22 mouse cellular contexts compared by ENCODE assay signal in genomic region chr13:52003946-52004539, GRCm38 (mm10).
A peak's percentile ranks its signal among the peaks of the same experiment; 100 is the strongest.
DNase-seq lines count a peak whose midpoint lies in the region; ATAC-seq and TF ChIP-seq lines count a peak whose summit lies in the region.
"Had no signal": no experiment of that assay in that cellular context is flagged by ENCODE, and none has a peak within 500 bp of the region (broad histone marks: within the 10 kb centered on the region; RNA-seq: fewer than 3 reads in every experiment).

No protein-coding gene starts in this region.

- H3K27me3 ChIP-seq in liver, embryonic 12.5 days (replicated peaks) = no peaks in the 10 kb centered on the region
- no peaks in the 10 kb centered on the region; the same call in 1 of the 2 replicates for H3K27me3 ChIP-seq in hindbrain, embryonic 16.5 days (replicated peaks; ENCODE audit: control insufficient read depth, insufficient read depth, low read length)
- H3K27me3 ChIP-seq: embryonic facial prominence, embryonic 12.5 days; limb, embryonic 12.5 days had no signal

- no peak for DNase-seq in liver
- DNase-seq in 416B (ENCODE audit: low read depth) = peak; percentile 59
- no peak for DNase-seq in gastrocnemius, adult 2 months
- no peak for DNase-seq in kidney, postnatal 4 days
- DNase-seq: adrenal gland, adult 8-10 months; cerebellum, adult 9-10 months; gastrocnemius, postnatal 25 days; heart, adult 2 months; heart, postnatal 36 days; kidney, adult 9 months; kidney, postnatal 36 days; lung, adult 18-20 months; right cerebral cortex, adult 18-20 months had no signal

- H3K9me3 ChIP-seq in liver, embryonic 12.5 days (replicated peaks) = no peaks in the 10 kb centered on the region
- H3K9me3 ChIP-seq in hindbrain, embryonic 16.5 days (ENCODE audit: control insufficient read depth, low read length) = no peaks in the 10 kb centered on the region
- H3K9me3 ChIP-seq: embryonic facial prominence, embryonic 12.5 days; limb, embryonic 12.5 days; neural tube, embryonic 13.5 days had no signal

- no peak overlapping the region for H3K27ac ChIP-seq in liver, embryonic 12.5 days
- H3K27ac ChIP-seq in embryonic fibroblast, embryonic 13.5 days (ENCODE audit: insufficient read depth, low read length) = peak overlapping the region; percentile 96
- no peak overlapping the region for H3K27ac ChIP-seq in hindbrain, embryonic 16.5 days (ENCODE audit: low read depth, low read length)
- H3K27ac ChIP-seq in gastrocnemius, adult 2 months = no peak overlapping the region
- H3K27ac ChIP-seq: embryonic facial prominence, embryonic 12.5 days; heart, adult 2 months; limb, embryonic 12.5 days; neural tube, embryonic 13.5 days had no signal

- no peak overlapping the region for H3K4me2 ChIP-seq in liver, embryonic 12.5 days
- no peak overlapping the region for H3K4me2 ChIP-seq in hindbrain, embryonic 16.5 days (ENCODE audit: low read length)
- H3K4me2 ChIP-seq: embryonic facial prominence, embryonic 12.5 days; limb, embryonic 12.5 days; midbrain, embryonic 11.5 days; neural tube, embryonic 13.5 days had no signal

- no peak overlapping the region for H3K4me3 ChIP-seq in liver, embryonic 12.5 days
- H3K4me3 ChIP-seq in embryonic fibroblast, embryonic 13.5 days (ENCODE audit: insufficient read depth, low read length) = no peak overlapping the region
- H3K4me3 ChIP-seq in hindbrain, embryonic 16.5 days (ENCODE audit: low read length) = no peak overlapping the region
- no peak overlapping the region for H3K4me3 ChIP-seq in gastrocnemius, adult 2 months
- H3K4me3 ChIP-seq: embryonic facial prominence, embryonic 12.5 days; heart, adult 2 months; limb, embryonic 12.5 days; neural tube, embryonic 13.5 days had no signal

- no peak overlapping the region for H3K9ac ChIP-seq in liver, embryonic 12.5 days
- H3K9ac ChIP-seq in hindbrain, embryonic 16.5 days (ENCODE audit: low read depth, low read length) = no peak overlapping the region
- H3K9ac ChIP-seq: embryonic facial prominence, embryonic 12.5 days; limb, embryonic 12.5 days; neural tube, embryonic 13.5 days had no signal

- no peak for TF ChIP-seq POLR2A in embryonic fibroblast, embryonic 13.5 days (IDR thresholded peaks at IDR 0.05; ENCODE audit: low read depth, low read length)

- peak; percentile 21; the same call in 1 of the 2 replicates for ATAC-seq in liver, embryonic 12.5 days
- 0 out of 2 replicates have a peak, but pooled peaks have one; percentile 54 for ATAC-seq in megakaryocyte-erythroid progenitor cell, adult 5-6 weeks (replicated peaks; ENCODE audit: low FRiP score, low TSS enrichment, poor library complexity, severe bottlenecking)
- no peak for ATAC-seq in hindbrain, embryonic 16.5 days
- ATAC-seq: forebrain, embryonic 14.5 days had no signal

- peaks cover 24% of the 10 kb centered on the region for H3K4me1 ChIP-seq in liver, embryonic 12.5 days
- peaks cover 21% of the 10 kb centered on the region for H3K4me1 ChIP-seq in embryonic fibroblast, embryonic 13.5 days (ENCODE audit: control insufficient read depth, insufficient read depth, low read length)
- H3K4me1 ChIP-seq in hindbrain, embryonic 16.5 days (ENCODE audit: control insufficient read depth, insufficient read depth, low read depth, low read length) = no peaks in the 10 kb centered on the region
- H3K4me1 ChIP-seq: neural tube, embryonic 13.5 days had no signal

- intact Hi-C loops in gastrocnemius, adult 2 months (cut with DNase I) = no loop called here

- no peaks in the 10 kb centered on the region for H3K36me3 ChIP-seq in liver, embryonic 12.5 days
- no peaks in the 10 kb centered on the region for H3K36me3 ChIP-seq in hindbrain, embryonic 16.5 days (ENCODE audit: control insufficient read depth, insufficient read depth, low read length)
- H3K36me3 ChIP-seq: embryonic facial prominence, embryonic 12.5 days; limb, embryonic 12.5 days; neural tube, embryonic 13.5 days had no signal

- WGBS in liver, embryonic 12.5 days (ENCODE audit: insufficient replicate concordance) = 28% methylated on average over 5 of the region's 5 CpGs
- 85% methylated on average over 5 of the region's 5 CpGs for WGBS in hindbrain, embryonic 16.5 days

- no peak for TF ChIP-seq CTCF in embryonic fibroblast, embryonic 13.5 days (IDR thresholded peaks at IDR 0.05; ENCODE audit: borderline replicate concordance, insufficient read depth, low read length)
- no peak for TF ChIP-seq CTCF in gastrocnemius, adult 2 months (IDR thresholded peaks at IDR 0.05)
